Mouse (Mus musculus) lung, adult 2 months (tissue): ENCODE measurements around the gene Gm3317. TPM values are rescaled to one million over a fixed set of nuclear protein-coding genes. Genes with fewer than 3 reads are reported as not detected.
"Not testable (repeated sequence)": the region's sequence is repeated elsewhere in the genome, so short reads cannot be mapped to it uniquely, and the experiment has no call there.

Experiments used
- DNase-seq: peaks from one replicate; pipeline ENCODE4 v3.0.0; 2022
- H3K4me1 ChIP-seq: fragments of 200-500 bp; 2 replicates; pipeline ENCODE4 v1.6.1; 2011; ENCODE audit warnings: low read length; ENCODE audit not compliant: control insufficient read depth, insufficient read depth
- H3K4me3 ChIP-seq: fragments of 200-500 bp; replicated peaks from 2 replicates; pipeline ENCODE3; 2011; ENCODE audit warnings: low read depth, mild to moderate bottlenecking, control low read depth, low read length; ENCODE audit errors: extremely low read depth
- WGBS: fragments of 180-500 bp; shearing (Covaris S2); methylation state at CpG from one replicate; pipeline ENCODE4 v1.1.7; 2018; 5-methylcytosine and 5-hydroxymethylcytosine counted together
- polyA plus RNA-seq: library from polyadenylated mRNA; depleted of rRNA; stranded (reverse); fragments of >200 nt; gene quantifications from 2 replicates; pipeline ENCODE4 v1.2.3, GENCODE M21; 2012; rRNA removed

Gene Gm3317
- not detected in 2 replicates for polyA plus RNA-seq

GRCm38 (mm10) chr14:5164235-5164634 is at the start of gene Gm3317:
Gene Gm3317 (plus strand): TSS chr14:5164535.
- not testable (repeated sequence) for H3K4me1 ChIP-seq, H3K4me3 ChIP-seq, DNase-seq
- no CpG with 5 or more reads among the region's 1 CpGs for WGBS

- not testable (repeated sequence) for DNase-seq, H3K4me1 ChIP-seq, H3K4me3 ChIP-seq
- WGBS: 63% methylated on average over 2 of the region's 2 CpGs
Measured at GRCm38 (mm10) chr14:5131219-5131618, 33.1 kb upstream of the Gm3317 start, which contains the start of gene Gm8279. Gene Gm8279 (plus strand): TSS chr14:5131519.

- H3K4me3 ChIP-seq, DNase-seq, H3K4me1 ChIP-seq: not testable (repeated sequence)
- no CpG with 5 or more reads among the region's 3 CpGs for WGBS
Measured at GRCm38 (mm10) chr14:5185493-5185892, 21.2 kb downstream of the Gm3317 start, which contains the start of gene Gm8271. Gene Gm8271 (plus strand): TSS chr14:5185793.

Other genes with a start within 250 kb of the Gm3317 start
- not detected in 2 replicates for gene Gm8297, start 180.6 kb upstream of the Gm3317 start, polyA plus RNA-seq
- gene Gm3298, start 148.6 kb upstream of the Gm3317 start, polyA plus RNA-seq: not detected in 2 replicates
- not detected in 2 replicates for gene 4930555G01Rik, start 113.9 kb upstream of the Gm3317 start, polyA plus RNA-seq
- gene Gm8281, start 93.5 kb upstream of the Gm3317 start, polyA plus RNA-seq: not detected in 2 replicates
- gene Gm8279, start 33.0 kb upstream of the Gm3317 start, polyA plus RNA-seq: not detected in 2 replicates
- not detected in 2 replicates for gene Gm8271, start 21.3 kb downstream of the Gm3317 start, polyA plus RNA-seq
- not detected in 2 replicates for gene Gm3526, start 96.0 kb downstream of the Gm3317 start, polyA plus RNA-seq
- gene Gm3542, start 170.4 kb downstream of the Gm3317 start, polyA plus RNA-seq: not detected in 2 replicates
- gene Gm3500, start 224.5 kb downstream of the Gm3317 start, polyA plus RNA-seq: not detected in 2 replicates